Mouse (Mus musculus) inflammation-experienced regulatory T-cells, adult 6 months (primary cell): ENCODE data around the gene Nup93. TPM values are rescaled to one million over a fixed set of nuclear protein-coding genes. Genes with fewer than 3 reads are reported as not detected.

ENCODE experiments used
- ATAC-seq: one replicate; pipeline ENCODE4 v1.8.0; 2017
- polyA plus RNA-seq, 3 experiments: library from polyadenylated mRNA; unstranded; fragments of 100-300 nt; shearing (Covaris generic); gene quantifications; one replicate each; pipeline ENCODE4 v1.2.1; 2017

Nup93 gene
- polyA plus RNA-seq, 3 experiments from 2014 or later = 29.9 to 37.2 (median 35.3) TPM

DNA sequence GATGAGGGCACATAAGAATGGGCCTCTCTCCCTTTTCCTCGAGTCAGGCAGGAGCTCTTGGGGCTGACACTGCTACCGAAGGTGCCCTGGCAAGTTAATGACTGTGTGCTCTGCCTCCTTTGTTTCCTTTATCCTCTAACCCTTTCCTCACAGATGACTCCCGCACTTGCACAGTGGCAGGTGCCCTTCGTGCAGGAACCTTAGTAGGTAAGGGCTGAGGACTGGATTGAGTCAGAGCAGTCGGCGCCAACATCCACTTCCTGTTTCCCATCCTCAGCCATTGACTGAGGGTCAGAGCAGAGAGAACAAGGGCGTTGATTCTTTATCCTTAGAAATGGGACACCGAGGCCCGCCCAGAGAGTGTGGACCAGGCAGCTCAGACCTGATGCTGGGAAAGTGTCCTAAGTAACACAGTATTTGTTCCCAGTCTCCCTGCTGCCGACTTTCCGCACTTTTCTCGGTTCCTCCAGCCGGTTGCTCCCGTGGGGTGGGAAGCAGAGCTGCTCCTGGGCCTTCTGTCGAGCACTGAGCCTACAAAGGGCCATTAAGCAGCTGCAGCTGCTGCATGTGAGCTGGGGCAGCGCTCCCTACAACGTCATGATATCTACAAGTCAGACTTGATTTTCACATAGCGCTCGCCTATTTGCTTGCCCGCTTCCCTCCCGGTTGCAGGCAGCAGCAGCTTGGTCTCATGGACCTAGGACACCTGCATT, 26.9 kb upstream of the Nup93 start:
- ATAC-seq = no peak

DNA sequence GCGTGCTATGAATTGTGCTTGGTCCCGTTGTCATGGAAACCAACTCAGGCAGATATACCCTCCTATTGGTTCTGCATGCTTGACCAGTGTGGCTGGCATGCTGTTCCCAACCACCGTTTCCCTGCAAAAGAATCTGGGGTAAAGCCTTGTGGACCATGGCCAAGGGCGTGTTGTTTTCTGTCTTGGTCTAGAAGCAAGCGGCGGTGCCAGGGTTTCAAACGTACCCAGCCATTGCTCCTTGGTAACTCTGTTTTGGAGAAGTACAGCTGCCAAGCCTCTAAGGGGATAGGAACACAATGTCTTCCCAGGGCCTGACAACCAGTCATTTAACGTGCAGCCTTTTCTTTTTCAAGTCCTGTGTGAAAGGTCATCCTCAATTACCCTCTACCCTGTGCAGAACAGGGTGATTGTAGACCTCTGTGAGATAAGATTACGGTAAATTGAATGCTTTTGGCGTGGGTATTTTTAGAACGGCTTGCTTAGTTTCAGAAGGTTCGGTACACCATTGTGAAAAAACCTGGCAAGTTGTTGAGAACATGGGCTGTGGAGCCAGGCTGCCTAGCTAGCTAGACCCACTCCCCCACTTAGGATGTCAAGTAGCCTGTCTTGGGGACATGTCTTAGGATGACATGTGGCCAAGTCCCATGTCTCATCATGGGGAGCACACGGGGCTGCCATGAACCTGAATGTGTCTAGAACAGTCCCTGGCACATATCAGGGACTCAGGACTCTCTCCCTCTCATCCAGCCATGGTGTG, 24.9 kb upstream of the Nup93 start:
- no peak for ATAC-seq

DNA sequence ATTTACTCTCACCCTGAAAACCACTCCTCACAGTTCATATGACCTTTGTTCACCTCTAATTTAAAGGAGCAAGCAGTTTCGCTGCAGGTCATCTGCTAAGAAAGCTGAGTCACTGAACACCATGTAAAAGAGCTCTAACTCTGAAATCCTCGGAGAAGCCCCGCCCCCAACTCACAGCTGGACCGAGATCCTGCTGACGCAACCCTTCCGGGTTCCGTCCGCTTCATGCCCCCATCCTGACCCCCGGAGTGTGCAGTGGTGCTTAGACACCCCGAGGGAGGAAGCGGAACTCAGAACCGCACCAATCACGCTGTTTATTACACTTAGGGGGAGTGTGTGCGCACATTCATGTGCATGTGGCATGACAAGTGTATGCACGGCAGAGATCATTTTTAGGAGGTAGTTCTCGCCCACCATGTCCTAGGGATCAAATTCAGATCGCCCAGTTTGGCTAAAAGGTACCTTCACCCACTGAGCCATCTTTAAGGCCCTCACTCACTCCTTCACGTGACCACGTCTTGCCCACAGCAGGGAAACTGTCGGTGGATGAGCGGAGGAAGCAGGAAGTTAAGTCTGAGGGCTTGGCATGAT, 23.2 kb upstream of the Nup93 start:
- peak; percentile 83 for ATAC-seq

DNA sequence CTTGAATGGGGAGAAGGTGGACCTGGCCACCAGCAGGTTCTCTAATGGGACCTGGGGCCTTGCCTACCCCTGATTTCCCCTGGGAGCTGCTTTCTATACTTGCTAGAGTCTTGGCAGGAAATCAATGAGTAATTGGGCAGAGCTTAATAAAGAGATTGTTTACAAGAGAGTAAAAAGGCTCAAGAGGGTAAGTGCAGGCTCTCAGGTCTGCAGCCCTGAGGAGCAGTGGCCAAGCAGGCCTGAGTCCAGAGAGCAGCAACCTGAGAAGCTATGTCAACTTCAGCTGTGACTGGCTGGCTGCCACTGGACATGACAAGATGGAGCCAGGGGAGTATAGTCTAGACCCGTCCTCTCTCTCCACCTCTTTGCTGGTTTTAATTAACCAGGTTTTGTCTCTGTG, 21.4 kb upstream of the Nup93 start:
- ATAC-seq = no peak

DNA sequence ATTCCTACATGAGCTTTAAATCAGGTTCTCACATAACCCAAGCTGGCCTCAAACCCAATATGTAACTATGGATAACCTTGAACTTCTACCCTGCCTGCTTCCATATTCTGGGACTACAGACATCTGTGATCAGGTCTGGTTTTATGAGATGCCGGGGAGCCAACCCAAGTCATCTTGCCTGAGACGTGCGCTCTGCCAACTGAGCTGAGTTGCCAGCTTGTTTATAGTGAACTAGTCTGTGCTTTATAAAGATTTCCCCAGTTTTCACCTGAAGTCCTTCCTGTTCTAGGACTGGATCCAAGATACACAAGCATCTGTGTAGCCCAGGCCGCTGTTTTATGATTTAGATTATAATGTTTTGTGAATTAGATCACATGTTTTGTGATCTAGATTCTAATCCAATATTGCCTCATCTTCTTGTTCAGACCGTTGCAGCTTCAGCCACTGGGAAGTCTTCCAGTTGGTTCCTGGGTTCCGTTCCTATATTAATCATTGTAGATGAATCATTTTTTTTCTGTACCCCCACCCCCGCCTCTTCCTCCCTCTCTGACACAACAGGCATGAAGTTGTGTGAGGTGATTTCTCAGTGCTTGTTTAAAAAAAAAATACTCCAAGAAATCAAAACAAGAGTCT, 19.7 kb upstream of the Nup93 start:
- ATAC-seq = no peak

DNA sequence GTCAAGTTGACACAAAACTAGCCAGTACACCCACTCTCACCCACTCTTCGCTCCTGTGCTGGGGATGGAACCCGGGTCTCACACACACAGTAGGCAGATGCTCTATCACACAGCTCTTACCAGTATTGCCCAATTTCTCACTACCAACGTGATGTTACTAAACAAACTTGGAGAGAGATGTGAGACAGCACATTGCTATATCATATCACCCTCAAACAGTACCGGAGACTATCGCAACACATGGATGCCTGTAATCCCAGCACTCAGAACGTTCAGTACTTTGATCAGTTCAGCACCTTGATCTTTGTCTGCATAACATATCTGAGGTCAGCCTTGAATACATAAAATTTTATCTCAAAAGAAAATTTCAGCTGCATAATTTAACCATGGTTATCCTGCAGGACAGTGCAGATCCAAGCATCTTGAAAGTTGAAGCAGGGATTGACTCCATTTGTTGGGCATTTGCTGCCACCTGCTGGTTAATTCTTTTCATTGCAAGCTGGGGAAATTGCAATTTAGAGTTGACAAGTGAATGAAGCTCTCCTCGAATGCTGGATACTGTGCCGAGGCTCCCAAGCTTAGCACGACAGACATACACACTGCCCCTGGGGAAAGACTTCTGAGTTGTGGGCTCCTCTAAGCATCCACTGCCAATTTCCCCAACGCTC, 15.0 kb upstream of the Nup93 start:
- ATAC-seq = peak; percentile 48

DNA sequence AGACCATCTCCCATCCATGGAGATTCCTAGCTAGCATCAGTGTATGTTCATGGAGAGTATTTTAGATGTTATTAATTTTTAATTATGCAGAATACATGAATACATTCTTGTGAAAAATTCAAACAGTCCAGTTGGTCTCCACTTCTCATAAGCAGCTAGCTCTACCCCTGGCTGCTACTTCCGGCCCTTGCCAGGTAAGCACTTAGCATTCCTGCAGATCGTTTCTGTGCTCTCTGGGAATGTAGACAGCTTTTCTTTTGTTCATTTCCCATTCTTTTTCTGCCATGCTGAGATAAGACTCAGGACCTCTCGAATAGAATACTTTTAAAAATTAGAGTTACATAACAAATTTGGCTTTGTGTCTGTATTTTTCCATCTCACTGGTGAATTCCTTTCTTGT, 10.3 kb upstream of the Nup93 start:
- ATAC-seq = no peak

DNA sequence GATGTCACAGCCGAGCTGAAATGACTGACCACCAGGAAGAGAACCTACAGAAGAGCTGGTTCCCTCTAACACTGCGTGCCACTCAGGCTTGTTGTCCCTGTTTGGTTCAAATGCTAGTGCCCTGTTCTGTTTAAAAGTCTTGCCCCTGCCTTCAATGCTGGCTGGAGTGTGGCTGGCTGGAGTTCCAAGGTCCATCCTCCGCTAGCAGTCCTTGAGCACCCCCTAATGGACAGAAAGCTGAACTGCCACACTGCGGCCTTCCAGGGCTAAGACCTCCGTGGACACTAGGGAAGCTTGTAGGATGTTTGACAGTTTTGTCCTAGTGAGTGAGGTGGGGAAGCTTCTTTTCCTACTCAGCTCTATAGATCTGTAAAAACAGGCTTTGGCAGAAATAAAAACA, 8.6 kb upstream of the Nup93 start:
- ATAC-seq = no peak

DNA sequence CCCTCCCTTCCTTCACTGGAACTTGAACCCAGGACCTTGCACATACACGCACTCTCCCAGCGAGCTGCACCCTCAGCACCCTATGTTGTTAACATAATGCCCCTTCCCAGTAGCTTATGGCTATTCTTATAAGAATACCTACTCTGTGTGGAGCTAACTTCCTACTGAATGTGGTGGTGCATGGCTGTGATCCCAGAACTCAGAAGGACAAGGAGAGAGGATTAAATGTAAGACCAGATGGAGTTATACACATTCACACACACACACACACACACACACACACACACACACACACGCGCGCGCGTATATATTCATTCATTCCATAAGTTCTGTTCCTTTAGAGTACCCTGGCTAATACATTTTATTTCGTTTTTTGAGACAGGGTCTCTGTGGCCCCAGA, 8.1 kb upstream of the Nup93 start:
- ATAC-seq = no peak

DNA sequence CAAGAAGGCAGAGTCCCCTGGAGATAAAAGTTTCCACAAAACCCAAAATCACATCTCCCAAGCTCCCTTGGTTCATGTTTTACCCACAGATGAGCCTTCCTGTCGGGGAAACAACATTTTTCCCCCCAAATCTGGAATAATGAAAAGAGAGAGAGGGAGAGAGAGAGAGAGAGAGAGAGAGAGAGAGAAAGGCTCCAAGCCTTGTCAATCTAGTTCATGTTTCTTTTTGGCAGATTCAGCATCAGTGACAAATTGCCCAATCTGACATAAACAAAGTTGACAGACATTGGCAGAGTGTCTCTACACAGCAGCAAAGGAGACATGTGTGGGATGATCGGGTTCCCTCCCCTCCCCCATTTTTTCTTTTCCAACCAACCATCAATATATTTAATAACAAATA, 6.9 kb upstream of the Nup93 start:
- no peak for ATAC-seq

DNA sequence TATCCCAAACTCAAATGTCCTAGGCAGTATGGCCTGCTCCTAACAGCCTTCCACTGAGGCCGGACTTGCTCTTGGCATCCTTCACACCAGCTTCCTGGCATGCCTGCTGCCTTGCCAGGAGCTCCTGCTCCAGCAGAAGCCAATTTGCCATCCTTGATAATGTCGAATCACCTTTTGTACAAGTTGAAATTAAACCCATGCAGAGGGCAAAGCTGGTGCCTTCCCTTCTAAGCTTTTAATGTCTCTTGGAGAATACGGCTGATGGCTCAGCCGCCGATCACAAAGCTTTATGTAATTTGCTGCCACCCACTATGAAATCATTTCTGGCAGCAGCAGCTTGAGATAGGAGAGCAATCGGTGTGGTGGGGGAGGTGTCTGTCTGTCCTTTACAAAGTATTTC, 4.7 kb upstream of the Nup93 start:
- ATAC-seq = no peak

DNA sequence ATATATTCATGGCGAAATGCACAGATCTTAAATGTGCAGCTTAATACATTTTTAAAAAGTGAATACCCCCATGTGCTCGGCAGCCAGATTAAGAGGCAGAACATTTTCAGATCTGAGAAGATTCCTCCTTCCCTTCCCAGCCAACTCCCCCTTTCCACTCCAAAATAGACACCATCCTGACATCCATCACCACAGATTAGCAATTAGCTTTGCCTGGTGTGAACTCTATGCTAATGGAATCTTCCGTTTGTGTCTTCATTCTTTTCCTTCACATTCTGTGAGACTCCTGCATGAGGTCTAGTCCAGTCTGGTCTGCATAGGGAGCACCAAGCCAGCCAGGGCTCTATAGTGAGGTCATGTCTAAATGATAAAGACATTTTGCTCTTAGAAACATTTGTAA, 4.1 kb upstream of the Nup93 start:
- ATAC-seq = no peak

DNA sequence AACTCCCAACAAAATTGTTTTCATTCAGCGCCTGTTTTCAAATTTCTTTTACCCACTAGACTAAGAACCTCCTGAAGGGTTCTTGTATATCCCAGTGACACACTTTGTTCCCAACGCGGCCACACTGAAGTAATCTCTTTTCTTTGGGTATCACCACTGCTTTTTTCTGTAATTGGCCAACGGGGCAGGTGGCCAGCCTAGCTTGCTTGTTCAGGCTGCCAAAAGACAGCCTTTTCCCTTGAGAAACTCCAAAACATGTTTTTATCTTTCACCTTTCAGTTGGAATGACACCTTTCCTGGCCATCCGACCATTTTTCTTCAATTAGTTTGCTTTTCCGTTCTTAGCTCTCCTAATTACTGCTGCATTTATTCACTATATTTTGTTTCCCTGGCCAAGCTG, 545 bp upstream of the Nup93 start:
- no peak for ATAC-seq

DNA sequence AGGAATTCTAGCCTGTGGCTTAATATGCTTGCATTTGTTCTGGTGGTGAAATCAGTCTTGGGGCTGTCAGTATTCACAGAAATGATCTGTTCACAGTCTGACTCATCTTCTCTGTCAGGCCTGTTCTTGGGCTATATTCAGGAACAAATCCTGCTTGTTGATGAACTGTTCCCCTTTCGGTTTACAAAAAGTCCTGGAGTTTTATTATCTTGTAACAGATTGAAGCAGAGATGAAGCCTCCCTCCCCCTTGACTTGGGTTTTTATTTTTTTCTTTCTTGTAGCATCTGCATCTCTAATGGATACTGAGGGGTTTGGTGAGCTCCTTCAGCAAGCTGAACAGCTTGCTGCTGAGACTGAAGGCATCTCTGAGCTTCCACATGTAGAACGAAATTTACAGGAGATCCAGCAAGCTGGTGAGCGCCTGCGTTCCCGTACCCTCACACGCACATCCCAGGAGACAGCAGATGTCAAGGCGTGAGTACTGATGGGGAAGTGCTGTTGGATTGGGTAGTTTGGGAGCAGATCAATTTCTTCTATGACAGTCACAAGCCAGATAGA, 13.1 kb downstream of the Nup93 start:
- ATAC-seq = no peak

DNA sequence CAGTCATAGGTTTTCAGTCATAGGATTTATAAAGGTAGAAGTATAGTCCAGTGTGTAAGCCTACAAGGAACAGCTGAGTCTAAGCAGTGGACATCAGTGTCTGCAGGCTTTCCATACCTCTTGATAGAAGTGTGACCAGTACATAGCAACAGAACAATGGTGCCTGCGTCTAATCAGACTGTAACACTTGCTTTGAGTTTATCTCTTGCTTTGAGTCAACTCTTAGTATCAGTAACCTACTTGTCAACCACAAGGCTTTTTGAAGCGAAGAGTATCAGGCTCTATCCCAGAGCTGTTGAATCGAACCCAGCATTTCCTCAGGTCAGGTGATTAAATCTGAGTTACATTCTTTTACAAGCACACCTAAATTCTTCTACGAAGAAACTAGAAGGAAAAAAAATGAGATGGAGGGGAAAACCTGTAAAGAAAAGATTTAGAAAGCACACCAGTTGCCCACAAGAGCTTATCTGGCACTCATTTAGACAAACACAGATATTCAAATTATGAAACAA, 25.9 kb downstream of the Nup93 start:
- no peak for ATAC-seq

DNA sequence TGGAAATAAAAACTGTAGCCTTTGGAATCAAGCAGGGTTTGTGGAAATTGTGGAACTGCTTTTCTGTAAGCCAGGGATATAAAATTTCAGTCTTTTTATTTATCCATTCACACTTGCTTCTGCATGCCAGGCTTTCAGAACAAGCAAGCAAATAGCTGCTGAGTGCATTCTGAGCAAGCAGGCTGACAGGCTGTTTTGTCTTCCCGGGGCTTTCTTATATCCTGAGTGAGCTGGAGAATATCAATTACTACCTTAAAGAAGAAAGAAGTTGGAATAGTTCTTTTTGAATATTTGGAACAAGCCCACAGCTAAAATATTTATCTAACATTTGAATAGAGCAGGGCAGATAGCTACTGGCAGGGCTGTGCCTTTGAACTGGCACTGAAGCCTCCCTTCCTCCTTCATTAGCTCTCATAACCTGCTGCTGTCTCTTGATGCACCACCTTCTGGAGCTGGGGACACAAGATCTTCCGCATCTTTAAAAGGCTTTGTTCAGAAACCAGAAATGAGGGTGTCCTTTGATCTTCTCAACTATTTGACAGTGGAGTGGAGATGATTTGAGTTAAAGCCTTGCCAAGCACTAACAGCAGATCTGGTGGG, 35.6 kb downstream of the Nup93 start:
- ATAC-seq = no peak

DNA sequence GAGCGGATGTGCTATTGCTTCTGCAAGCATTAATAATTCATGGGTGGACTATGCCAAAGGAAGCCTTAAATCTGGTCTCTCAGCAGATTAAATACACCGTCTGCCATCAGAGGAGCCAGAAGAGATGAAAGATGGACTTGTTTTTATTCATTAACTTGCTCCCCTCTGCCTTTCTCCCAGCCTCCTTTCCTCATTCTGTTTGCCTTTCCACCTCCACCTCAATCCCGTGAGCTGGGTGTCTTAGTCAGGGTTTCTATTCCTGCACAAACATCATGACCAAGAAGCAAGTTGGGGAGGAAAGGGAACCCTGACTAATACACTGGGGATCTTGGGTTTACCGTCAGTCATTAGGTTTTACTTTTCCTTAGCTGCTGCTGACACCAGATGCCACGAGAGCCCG, 44.5 kb downstream of the Nup93 start:
- no peak for ATAC-seq

DNA sequence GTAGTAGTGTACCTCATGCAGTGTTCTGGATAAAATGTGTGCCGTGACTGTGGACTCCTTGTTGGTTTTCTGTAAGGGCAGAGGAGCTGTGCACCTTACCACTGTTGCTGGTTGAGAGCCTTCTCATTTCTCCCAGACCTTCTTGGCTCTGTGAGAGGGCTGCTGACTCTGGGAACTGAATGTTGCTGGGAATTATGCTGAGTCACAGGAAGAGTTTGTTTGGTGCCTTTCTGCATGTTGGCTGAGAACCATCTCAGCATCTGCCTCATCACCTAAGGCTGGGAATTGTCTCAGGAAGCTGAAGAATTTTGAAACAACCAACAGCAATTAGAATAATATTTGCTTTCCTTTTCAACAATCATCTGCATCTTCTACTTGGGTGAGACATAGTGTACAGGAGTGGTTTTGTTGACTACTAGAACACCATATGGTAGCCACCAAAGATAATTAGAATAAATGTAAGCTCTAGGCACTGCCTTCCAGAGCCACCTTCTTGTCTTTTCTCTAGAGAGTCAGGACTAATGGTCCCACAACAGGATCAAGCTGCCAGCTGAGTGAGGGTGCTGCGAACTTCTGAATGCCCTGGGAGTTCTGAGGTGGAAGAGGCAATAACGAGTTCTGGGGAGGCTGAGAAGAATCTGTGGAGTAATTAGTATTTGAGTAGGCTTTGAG, 48.4 kb downstream of the Nup93 start:
- ATAC-seq = no peak

DNA sequence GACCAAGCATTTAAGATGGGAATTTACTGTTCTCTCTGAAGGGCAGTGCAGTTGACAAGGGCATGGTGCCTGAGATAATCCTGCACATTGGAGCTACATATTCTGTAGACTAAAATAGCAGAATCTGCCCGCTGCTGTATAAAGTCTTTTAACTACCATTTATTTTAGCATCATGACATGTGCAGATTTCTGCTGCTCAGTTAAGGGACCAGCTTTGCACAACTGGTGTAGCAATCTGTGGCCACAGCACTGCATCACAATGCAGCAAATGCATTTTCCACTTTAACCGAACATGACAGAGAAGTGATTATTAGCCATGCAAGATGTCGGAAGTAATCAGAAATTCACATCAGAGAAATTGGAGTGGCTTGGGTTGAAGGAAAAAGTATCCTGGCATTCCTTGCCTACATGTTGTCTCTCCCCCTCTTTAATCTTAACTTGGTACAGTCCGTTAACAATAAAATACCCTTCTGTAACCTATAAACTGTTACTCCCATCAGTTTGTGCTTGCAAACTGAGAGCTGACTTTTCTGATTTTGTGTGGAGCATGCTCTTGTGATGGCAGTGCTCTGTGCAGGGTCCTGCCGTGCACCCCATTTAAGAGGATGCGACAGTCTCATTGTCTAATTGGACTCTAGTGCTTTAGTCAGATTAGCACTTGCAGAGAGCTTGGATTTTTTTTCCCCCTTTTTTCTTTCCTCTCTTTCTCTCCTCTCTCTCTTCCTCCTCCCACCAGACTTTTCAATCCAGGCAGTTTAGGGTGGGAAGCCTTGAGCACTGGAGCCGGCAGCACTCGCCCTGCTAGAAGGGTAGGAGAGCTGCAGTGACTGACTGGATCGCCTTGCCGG, 52.2 kb downstream of the Nup93 start:
- no peak for ATAC-seq

DNA sequence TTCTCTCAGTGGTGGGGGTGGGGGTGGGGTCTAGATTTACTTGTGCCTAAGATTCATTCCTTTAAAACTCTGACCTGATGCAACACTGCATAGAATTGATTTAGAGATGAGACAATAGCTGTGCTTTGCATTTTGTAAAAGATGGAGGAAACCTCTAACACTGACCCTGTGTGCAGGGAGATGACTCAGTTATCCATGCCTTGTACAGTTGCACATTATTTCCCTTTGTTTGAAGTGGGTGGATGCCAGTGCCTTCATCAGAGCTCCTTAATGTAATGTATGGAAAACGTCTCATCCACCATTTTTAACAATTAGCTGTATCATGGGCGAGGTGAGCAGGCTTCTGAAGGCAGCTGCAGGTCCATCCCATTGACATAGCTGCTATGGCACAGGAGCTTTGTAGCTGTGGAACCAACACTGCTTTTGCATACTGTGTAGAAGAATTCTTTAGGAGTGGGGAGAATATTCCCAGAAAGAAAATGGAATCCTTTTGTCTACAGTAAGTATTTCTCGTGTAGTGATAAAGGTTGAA, 54.1 kb downstream of the Nup93 start:
- no peak for ATAC-seq
